Mouse (Mus musculus): ENCODE data around the gene Naa80.

DNA sequence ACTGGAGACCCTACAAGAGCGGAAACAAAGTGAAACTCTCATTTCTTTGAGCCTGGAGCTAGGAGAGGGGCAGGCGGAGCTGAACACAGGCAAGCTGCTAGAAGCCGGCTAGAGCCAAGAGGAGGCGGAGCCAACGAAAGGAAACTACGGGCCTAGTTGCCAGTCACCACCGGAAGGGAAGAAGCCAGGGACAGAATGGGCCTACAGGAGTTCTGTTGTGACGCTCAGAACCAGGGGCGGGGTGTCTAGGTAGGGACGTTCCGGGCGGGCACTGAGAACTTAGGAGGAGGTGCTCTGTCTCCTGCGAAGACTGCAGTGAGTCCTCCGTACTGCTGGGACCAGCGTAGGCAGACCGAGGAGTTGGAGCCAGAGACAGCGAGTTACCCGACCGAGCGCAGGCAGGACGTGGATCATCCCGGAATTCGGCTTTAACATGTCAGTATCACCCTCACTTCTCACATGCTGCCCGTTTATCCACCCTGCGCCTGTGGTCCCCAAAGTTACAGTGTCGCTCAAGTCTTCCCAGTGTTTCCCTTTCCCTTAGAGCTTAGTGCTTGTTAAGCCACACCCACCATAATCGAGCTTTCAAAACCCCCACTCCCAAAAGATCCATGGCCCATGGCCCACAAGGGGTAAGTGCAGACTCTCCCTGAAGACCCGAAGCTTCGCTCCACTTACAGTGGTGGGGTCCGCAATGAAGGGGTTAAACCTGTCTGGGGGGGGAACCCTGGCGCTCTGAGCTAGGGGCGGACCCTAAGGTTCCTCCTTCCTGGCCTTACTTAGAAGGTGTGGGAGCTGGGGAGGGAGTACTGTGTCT is 2.0 kb downstream of the Naa80 start, which contains the start of gene Hyal3:
- TF ChIP-seq CTCF (IDR thresholded peaks at IDR 0.05; ENCODE audit: low read depth, low read length), result 0 out of 2 replicates have a peak, but pooled peaks have one; percentile 8
- TF ChIP-seq POLR2A (IDR thresholded peaks at IDR 0.05; ENCODE audit: borderline replicate concordance, low read depth, low read length), result 0 out of 2 replicates have a peak, but pooled peaks have one; percentile 75

Measured in bone marrow macrophage, adult 2 months (primary cell).